Mouse (Mus musculus): ENCODE data around the gene Cd2.

DNA sequence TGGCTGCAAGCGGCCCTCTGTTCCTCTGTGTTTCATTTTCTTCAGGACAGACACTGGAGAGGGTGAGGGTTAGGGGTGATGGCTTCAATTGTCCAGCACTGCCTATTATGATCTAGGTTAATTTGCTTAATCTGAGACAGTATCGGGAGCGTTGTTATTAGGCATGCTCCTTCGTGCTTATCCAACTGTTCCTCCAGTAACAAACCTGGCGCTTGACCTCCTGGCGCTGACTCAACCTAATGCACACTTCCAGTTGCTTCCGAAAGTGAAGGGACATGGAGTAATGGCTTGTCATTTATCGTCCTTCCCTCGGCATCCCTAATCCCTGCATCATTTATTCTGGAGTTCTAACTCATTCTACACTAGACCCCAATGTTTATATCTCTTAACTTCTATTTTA, 46.9 kb downstream of the Cd2 start:
- TF ChIP-seq CTCF (conservative IDR thresholded peaks at IDR 0.05; ENCODE audit: insufficient read depth, insufficient read length, low read depth, low read length) (no peak), POLR2A (IDR thresholded peaks at IDR 0.05; ENCODE audit: low read depth, low read length) (no peak)
